Mouse (Mus musculus): ENCODE measurements at regions not wholly inside any gene's neighbourhood (a gene's known extent, or its start where the extent isn't known, plus 50 kb on each side); places are given as distances from the start of the nearest gene placed in this dataset.

GRCm38 (mm10) chr8:126839039-126839711 lies 106.5 kb downstream of the Tomm20 start:
- no peak for TF ChIP-seq POLR2AphosphoS2 (IDR thresholded peaks at IDR 0.05; ENCODE audit: low read length)
- TF ChIP-seq USF1 (IDR thresholded peaks at IDR 0.05; ENCODE audit: low read depth, low read length): peak; percentile 22; the same call in 1 of the 2 replicates
- TF ChIP-seq MYB (IDR thresholded peaks at IDR 0.05; ENCODE audit: low read depth, low read length): no peak
- TF ChIP-seq GABPA (IDR thresholded peaks at IDR 0.05; ENCODE audit: low read depth, low read length): no peak
- no peak for TF ChIP-seq SMC3 (IDR thresholded peaks at IDR 0.05; ENCODE audit: low read depth, low read length)
- TF ChIP-seq CHD2 (IDR thresholded peaks at IDR 0.05; ENCODE audit: low read length): no peak
- TF ChIP-seq RCOR1 (IDR thresholded peaks at IDR 0.05; ENCODE audit: low read depth, low read length): no peak
- no peak overlapping the region for H3K4me3 ChIP-seq (ENCODE audit: control insufficient read depth in 1 of 2, insufficient read depth in 1 of 2, low read depth in 2 of 2, low read length in 2 of 2)
- no peak overlapping the region for H3K27ac ChIP-seq (ENCODE audit: control insufficient read depth, low read depth, low read length)
- peaks cover 0 to 20% of the 10 kb centered on the region in 2 experiments; a peak in 2 of 4 replicates for H3K36me3 ChIP-seq (ENCODE audit: control insufficient read depth in 1 of 2, insufficient read depth in 2 of 2, low read length in 2 of 2)
- DNase-seq (ENCODE audit: low read depth, low spot score): no peak
- H3K79me2 ChIP-seq (ENCODE audit: control insufficient read depth, insufficient read depth, low read length, poor library complexity): no peaks in the 10 kb centered on the region
- H3K4me1 ChIP-seq (ENCODE audit: control insufficient read depth in 1 of 2, insufficient read depth in 2 of 2, low read length in 2 of 2): peaks cover 16 to 26% of the 10 kb centered on the region in 2 experiments
- no peaks in the 10 kb centered on the region for H3K27me3 ChIP-seq (ENCODE audit: control insufficient read depth in 1 of 2, insufficient read depth in 2 of 2, low read length in 2 of 2)
- no peaks in the 10 kb centered on the region for H3K9me3 ChIP-seq (replicated peaks; ENCODE audit: insufficient read depth, low read length)
- no peak overlapping the region for H3K9ac ChIP-seq (ENCODE audit: control insufficient read depth, low read depth, low read length, poor library complexity, severe bottlenecking)

GRCm38 (mm10) chr8:126838228-126838627 lies 107.4 kb downstream of the Tomm20 start:
- no peak for DNase-seq (ENCODE audit: low read depth, low spot score)
- Histone ChIP-seq H3K79me2 (ENCODE audit: control insufficient read depth, insufficient read depth, low read length, poor library complexity) (no peaks in the 10 kb centered on the region), H3K4me3 (ENCODE audit: control insufficient read depth in 1 of 2, insufficient read depth in 1 of 2, low read depth in 2 of 2, low read length in 2 of 2) (no peak overlapping the region), H3K27me3 (ENCODE audit: control insufficient read depth in 1 of 2, insufficient read depth in 2 of 2, low read length in 2 of 2) (no peaks in the 10 kb centered on the region), H3K9ac (ENCODE audit: control insufficient read depth, low read depth, low read length, poor library complexity, severe bottlenecking) (no peak overlapping the region), H3K9me3 (replicated peaks; ENCODE audit: insufficient read depth, low read length) (no peaks in the 10 kb centered on the region), H3K36me3 (ENCODE audit: control insufficient read depth in 1 of 2, insufficient read depth in 2 of 2, low read length in 2 of 2) (peaks cover 0 to 20% of the 10 kb centered on the region in 2 experiments; a peak in 2 of 4 replicates), H3K4me1 (ENCODE audit: control insufficient read depth in 1 of 2, insufficient read depth in 2 of 2, low read length in 2 of 2) (peaks cover 16 to 33% of the 10 kb centered on the region in 2 experiments), H3K27ac (ENCODE audit: control insufficient read depth, low read depth, low read length) (no peak overlapping the region)
- no peak for TF ChIP-seq TBP (IDR thresholded peaks at IDR 0.05; ENCODE audit: low read depth, low read length)
- no peak for TF ChIP-seq RAD21 (IDR thresholded peaks at IDR 0.05; ENCODE audit: low read depth, low read length)
- no peak for TF ChIP-seq MYB (IDR thresholded peaks at IDR 0.05; ENCODE audit: low read depth, low read length)
- TF ChIP-seq HCFC1 (IDR thresholded peaks at IDR 0.05; ENCODE audit: low read depth, low read length): no peak
- TF ChIP-seq CHD2 (IDR thresholded peaks at IDR 0.05; ENCODE audit: low read length): no peak
- TF ChIP-seq MEF2A (IDR thresholded peaks at IDR 0.05; ENCODE audit: extremely low read depth, insufficient replicate concordance, low read depth, low read length, poor library complexity, severe bottlenecking): no peak
- no peak for TF ChIP-seq ELF1 (IDR thresholded peaks at IDR 0.05; ENCODE audit: low read depth, low read length)
- TF ChIP-seq GATA1 (IDR thresholded peaks at IDR 0.05; ENCODE audit: low read depth, low read length): no peak
- TF ChIP-seq MAFK (IDR thresholded peaks at IDR 0.05; ENCODE audit: borderline replicate concordance, low read depth, low read length): no peak
- TF ChIP-seq ZNF384 (IDR thresholded peaks at IDR 0.05; ENCODE audit: low read depth, low read length): no peak
- no peak for TF ChIP-seq POLR2AphosphoS5 (IDR thresholded peaks at IDR 0.05; ENCODE audit: borderline replicate concordance, low read depth, low read length)
- TF ChIP-seq SIN3A (IDR thresholded peaks at IDR 0.05; ENCODE audit: low read length): no peak
- TF ChIP-seq MXI1 (IDR thresholded peaks at IDR 0.05; ENCODE audit: low read depth, low read length): no peak
